Comparison of ENCODE assay signal across 8 mouse cellular contexts in the genomic region with DNA sequence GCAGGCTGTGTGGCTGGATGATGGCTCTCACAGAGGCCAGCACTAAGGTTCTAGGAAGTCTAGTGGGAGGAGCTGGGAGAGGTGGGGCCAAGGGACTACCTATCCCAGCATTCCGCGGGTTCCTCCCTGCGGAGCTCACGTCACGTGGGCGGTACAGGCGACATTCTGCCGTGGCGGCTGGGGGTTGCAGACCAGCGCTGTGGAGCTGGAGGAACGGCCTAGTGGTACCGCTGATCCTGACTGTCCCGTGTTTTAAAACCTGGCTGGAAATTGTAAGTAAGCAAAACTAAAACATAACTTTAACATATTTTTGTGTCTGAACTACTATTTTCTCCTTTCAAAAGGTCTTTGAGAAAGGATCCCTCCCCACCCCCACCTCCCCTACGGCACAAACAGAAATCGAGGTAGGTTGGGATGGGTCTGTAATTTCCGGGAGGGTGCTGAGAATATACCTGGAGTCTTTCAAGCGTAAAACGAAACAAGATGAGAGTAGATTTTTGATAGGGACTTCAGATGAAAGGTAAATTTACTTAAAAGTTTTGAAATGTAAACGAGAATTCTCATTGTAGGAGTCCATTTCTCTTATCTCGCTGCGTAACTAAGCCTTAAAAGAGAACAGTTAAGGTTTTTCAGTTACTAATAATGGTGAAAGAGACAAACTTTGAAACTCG. TPM values are rescaled to one million over a fixed set of nuclear protein-coding genes. Genes with fewer than 3 reads are reported as not detected.
DNase-seq lines count a peak whose midpoint lies in the region; ATAC-seq and TF ChIP-seq lines count a peak whose summit lies in the region.

No protein-coding gene starts in this region.

- 0 out of 2 replicates have a peak, but pooled peaks cover 19% of the 10 kb centered on the region for H3K36me3 ChIP-seq in embryonic facial prominence, embryonic 12.5 days
- peaks cover 2% of the 10 kb centered on the region; the same call in 1 of the 2 replicates for H3K36me3 ChIP-seq in limb, embryonic 11.5 days (ENCODE audit: control insufficient read depth, insufficient read depth, low read length)
- peaks cover 5% of the 10 kb centered on the region; the same call in 1 of the 2 replicates for H3K36me3 ChIP-seq in midbrain, embryonic 13.5 days
- peaks cover 11% of the 10 kb centered on the region for H3K36me3 ChIP-seq in small intestine, adult 2 months (ENCODE audit: control insufficient read depth, insufficient read depth, low read length)

- H3K9me3 ChIP-seq in embryonic facial prominence, embryonic 12.5 days = no peaks in the 10 kb centered on the region
- no peaks in the 10 kb centered on the region for H3K9me3 ChIP-seq in limb, embryonic 11.5 days (ENCODE audit: control insufficient read depth, low read length)
- no peaks in the 10 kb centered on the region for H3K9me3 ChIP-seq in midbrain, embryonic 13.5 days

- H3K4me1 ChIP-seq in embryonic facial prominence, embryonic 12.5 days = peaks cover 18% of the 10 kb centered on the region
- H3K4me1 ChIP-seq in limb, embryonic 11.5 days (ENCODE audit: control insufficient read depth, insufficient read depth, low read length) = peaks cover 8% of the 10 kb centered on the region; the same call in 1 of the 2 replicates
- peaks cover 34% of the 10 kb centered on the region for H3K4me1 ChIP-seq in midbrain, embryonic 13.5 days (replicated peaks)
- H3K4me1 ChIP-seq in small intestine, adult 2 months (ENCODE audit: control insufficient read depth, insufficient read depth, insufficient read length, low read length) = peaks cover 11% of the 10 kb centered on the region

- ATAC-seq in embryonic facial prominence, embryonic 12.5 days (ENCODE audit: insufficient number of reproducible peaks, insufficient read depth, low FRiP score, low TSS enrichment) = peak; percentile 87
- ATAC-seq in limb, embryonic 11.5 days (ENCODE audit: insufficient number of reproducible peaks, low FRiP score, low TSS enrichment, low read depth) = peak; percentile 87
- ATAC-seq in midbrain, embryonic 13.5 days = peak; percentile 84

- TF ChIP-seq CTCF in small intestine, adult 2 months (IDR thresholded peaks at IDR 0.05; ENCODE audit: extremely low read depth, insufficient read length, insufficient replicate concordance, low read depth, low read length) = no peak

- TF ChIP-seq POLR2A in small intestine, adult 2 months (IDR thresholded peaks at IDR 0.05; ENCODE audit: low read depth, low read length) = peak; percentile 94

- peak overlapping the region; percentile 53 for H3K4me3 ChIP-seq in embryonic facial prominence, embryonic 12.5 days
- peak overlapping the region; percentile 49 for H3K4me3 ChIP-seq in limb, embryonic 11.5 days (ENCODE audit: low read depth, low read length)
- peak overlapping the region; percentile 63 for H3K4me3 ChIP-seq in midbrain, embryonic 13.5 days (replicated peaks)
- H3K4me3 ChIP-seq in small intestine, adult 2 months (ENCODE audit: low read depth, low read length) = peak overlapping the region; percentile 54

- WGBS in embryonic facial prominence, embryonic 12.5 days = 3% methylated on average over 22 of the region's 22 CpGs
- 2% methylated on average over 22 of the region's 22 CpGs for WGBS in limb, embryonic 11.5 days
- 2% methylated on average over 22 of the region's 22 CpGs for WGBS in midbrain, embryonic 13.5 days
- WGBS in small intestine, adult 2 months = 1% methylated on average over 22 of the region's 22 CpGs

- no peaks in the 10 kb centered on the region for H3K27me3 ChIP-seq in embryonic facial prominence, embryonic 12.5 days
- H3K27me3 ChIP-seq in limb, embryonic 11.5 days (ENCODE audit: control insufficient read depth, insufficient read depth, low read length) = no peaks in the 10 kb centered on the region
- no peaks in the 10 kb centered on the region for H3K27me3 ChIP-seq in midbrain, embryonic 13.5 days
- no peaks in the 10 kb centered on the region for H3K27me3 ChIP-seq in small intestine, adult 2 months (ENCODE audit: control insufficient read depth, insufficient read depth, low read length)

- H3K27ac ChIP-seq in embryonic facial prominence, embryonic 12.5 days = peak overlapping the region; percentile 54
- H3K27ac ChIP-seq in limb, embryonic 11.5 days (replicated peaks; ENCODE audit: low read depth, low read length) = no peak overlapping the region
- peak overlapping the region; percentile 47; the same call in 1 of the 2 replicates for H3K27ac ChIP-seq in midbrain, embryonic 13.5 days
- peak overlapping the region; percentile 46 for H3K27ac ChIP-seq in small intestine, adult 2 months (ENCODE audit: insufficient read depth, low read depth, low read length)

- DNase-seq in 3T3-L1 (ENCODE audit: low read depth, low spot score) = peak; percentile 99
- DNase-seq in adrenal gland, postnatal 36 days = peak; percentile 95 to 96
- DNase-seq in heart, adult 18-20 months = peak; percentile 95 to 96
- DNase-seq in kidney, adult 18-20 months = peak; percentile 92
- DNase-seq in limb, embryonic 11.5 days (ENCODE audit: low spot score) = peak; percentile 92

- peak overlapping the region; percentile 78 for H3K4me2 ChIP-seq in embryonic facial prominence, embryonic 12.5 days (replicated peaks)
- H3K4me2 ChIP-seq in limb, embryonic 11.5 days (ENCODE audit: low read depth, severe bottlenecking) = peak overlapping the region; percentile 33
- peak overlapping the region; percentile 63 for H3K4me2 ChIP-seq in midbrain, embryonic 13.5 days (replicated peaks)

- H3K9ac ChIP-seq in embryonic facial prominence, embryonic 12.5 days = peak overlapping the region; percentile 60
- peak overlapping the region; percentile 53 for H3K9ac ChIP-seq in limb, embryonic 11.5 days (ENCODE audit: low read length)
- H3K9ac ChIP-seq in midbrain, embryonic 13.5 days (replicated peaks) = peak overlapping the region; percentile 57

RNA-seq across cellular contexts. Expression of a gene that starts 4.6 kb away (rescaled TPM):
- total RNA-seq in adrenal gland, postnatal 36 days (2021) = 100 to 1,000 TPM in 1 of 2 experiments, 10 to 100 TPM in 1; 98.4 to 125 TPM
- polyA plus RNA-seq in embryonic facial prominence, embryonic 12.5 days (2016; fragmentation: Nextera tagmentation; extraction: Ambion mirVana) = 43.1 and 49.0 TPM in 2 replicates
- 10 to 100 TPM; 87.1 to 94.0 TPM for total RNA-seq in heart, adult 18-20 months (2021)
- 42.3 and 44.7 TPM in 2 replicates for polyA plus RNA-seq in limb, embryonic 11.5 days (2014; fragmentation: Nextera tagmentation; extraction: Ambion mirVana)
- 27.2 and 29.5 TPM in 2 replicates for polyA plus RNA-seq in midbrain, embryonic 13.5 days (2015; fragmentation: Nextera tagmentation; extraction: Ambion mirVana)
- polyA plus RNA-seq in small intestine, adult 2 months (2012; rRNA removed) = 7.5 and 11.9 TPM in 2 replicates

RNA-seq across cellular contexts. Expression of a gene that starts 5.7 kb away (rescaled TPM):
- 100 to 1,000 TPM; 124 to 146 TPM for total RNA-seq in adrenal gland, postnatal 36 days (2021)
- polyA plus RNA-seq in embryonic facial prominence, embryonic 12.5 days (2016; fragmentation: Nextera tagmentation; extraction: Ambion mirVana) = 115 and 124 TPM in 2 replicates
- total RNA-seq in heart, adult 18-20 months (2021) = 10 to 100 TPM; 39.4 to 42.6 TPM
- 130 and 136 TPM in 2 replicates for polyA plus RNA-seq in limb, embryonic 11.5 days (2014; fragmentation: Nextera tagmentation; extraction: Ambion mirVana)
- 73.3 and 74.6 TPM in 2 replicates for polyA plus RNA-seq in midbrain, embryonic 13.5 days (2015; fragmentation: Nextera tagmentation; extraction: Ambion mirVana)
- 48.6 and 104 TPM in 2 replicates for polyA plus RNA-seq in small intestine, adult 2 months (2012; rRNA removed)
